Mouse (Mus musculus) spleen, postnatal 10 days (tissue): ENCODE measurements at regions not wholly inside any gene's neighbourhood (a gene's known extent, or its start where the extent isn't known, plus 50 kb on each side); places are given as distances from the start of the nearest gene placed in this dataset.

Experiments
- DNase-seq, 2 experiments: peaks; one replicate each; pipeline ENCODE4 v3.0.0; 2021 to 2022; ENCODE audit warnings: low spot score in 2 of 2

DNA sequence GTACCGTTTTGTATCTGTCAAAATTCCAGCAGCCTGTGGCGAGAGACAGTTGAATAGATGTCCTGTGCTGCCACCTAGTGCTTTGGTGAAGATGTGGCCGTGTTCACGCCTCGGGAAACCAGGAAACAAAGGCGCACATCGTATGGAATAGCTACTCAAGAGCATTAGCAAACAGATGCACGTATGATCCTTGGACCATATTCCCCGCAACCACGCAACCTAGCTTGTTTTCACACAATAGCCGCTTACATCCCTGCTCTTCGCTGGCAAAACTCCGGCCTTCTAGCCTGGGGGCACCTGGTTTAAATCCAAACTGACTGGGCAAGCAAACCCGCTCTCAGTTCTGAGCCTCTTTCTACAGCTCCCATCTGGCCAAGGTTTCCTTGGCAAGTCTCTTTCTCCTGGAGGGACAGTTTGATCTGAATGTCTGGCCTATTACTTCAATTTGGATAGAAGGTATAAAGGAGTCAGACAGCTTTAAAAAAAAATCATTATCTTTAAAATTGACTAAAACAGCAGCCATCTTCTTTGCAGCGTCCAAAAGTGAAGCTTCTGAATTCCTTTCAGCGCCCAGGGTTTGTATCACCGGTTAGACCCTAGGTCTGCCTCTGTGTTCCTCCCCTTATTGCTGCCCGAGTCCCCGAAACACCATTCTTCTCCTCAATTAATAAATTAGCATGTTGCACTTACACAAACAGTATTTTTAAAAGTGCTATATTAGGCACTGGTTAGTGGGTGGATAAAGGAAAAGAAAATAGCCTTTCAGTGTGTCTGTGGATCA, 295.0 kb upstream of the Prkd1 start:
- DNase-seq: peak in 1 of 2 experiments; percentile 14

DNA sequence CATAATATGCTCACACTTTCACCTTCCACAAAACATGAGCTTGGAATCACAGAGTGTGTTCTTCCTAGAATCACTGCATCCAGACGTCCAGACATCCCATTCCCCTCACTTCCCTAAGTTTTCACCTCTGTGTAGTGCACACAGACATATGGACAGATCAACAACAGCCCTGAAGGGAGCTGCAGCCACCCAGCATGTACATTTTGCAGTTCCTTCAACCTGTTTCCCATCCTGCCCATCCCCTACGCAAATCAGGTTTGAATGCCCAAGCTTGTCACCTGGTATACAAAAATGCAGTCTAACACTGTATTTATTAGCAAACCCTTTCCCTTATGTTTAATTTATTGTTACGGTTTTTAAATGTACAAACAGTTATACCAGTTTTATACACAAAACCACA, 294.4 kb upstream of the Prkd1 start:
- no peak for DNase-seq

- no peak for DNase-seq
Measured at GRCm38 (mm10) chr12:50935516-50935915, 286.6 kb upstream of the Prkd1 start.

GRCm38 (mm10) chr12:50932496-50932895, 283.6 kb upstream of the Prkd1 start:
- DNase-seq: no peak

GRCm38 (mm10) chr12:50929641-50930040, 280.7 kb upstream of the Prkd1 start:
- DNase-seq: no peak

DNA sequence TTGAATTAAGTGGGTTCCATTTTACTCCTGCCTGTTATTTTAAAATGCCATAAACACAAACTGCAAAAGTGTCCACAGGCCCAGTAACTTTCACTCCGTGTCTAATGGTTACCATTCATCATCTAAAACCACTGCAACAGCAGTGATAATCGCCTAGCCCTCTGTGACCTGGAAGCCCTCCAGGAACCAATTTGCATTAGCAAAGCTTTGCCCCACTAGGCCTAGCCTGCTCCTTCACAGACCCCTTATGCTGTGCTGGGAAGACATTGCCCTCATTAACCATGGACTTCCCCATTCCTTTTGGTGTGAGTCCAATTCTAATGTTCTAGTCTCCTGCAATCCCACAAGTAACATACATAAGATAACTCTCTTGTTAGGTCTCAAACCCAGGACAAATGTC, 277.3 kb upstream of the Prkd1 start:
- DNase-seq: no peak

- no peak for DNase-seq
Measured at GRCm38 (mm10) chr12:50921739-50922138, 272.8 kb upstream of the Prkd1 start.

- DNase-seq: no peak
Measured at GRCm38 (mm10) chr12:50899609-50900447, 250.9 kb upstream of the Prkd1 start.

DNA sequence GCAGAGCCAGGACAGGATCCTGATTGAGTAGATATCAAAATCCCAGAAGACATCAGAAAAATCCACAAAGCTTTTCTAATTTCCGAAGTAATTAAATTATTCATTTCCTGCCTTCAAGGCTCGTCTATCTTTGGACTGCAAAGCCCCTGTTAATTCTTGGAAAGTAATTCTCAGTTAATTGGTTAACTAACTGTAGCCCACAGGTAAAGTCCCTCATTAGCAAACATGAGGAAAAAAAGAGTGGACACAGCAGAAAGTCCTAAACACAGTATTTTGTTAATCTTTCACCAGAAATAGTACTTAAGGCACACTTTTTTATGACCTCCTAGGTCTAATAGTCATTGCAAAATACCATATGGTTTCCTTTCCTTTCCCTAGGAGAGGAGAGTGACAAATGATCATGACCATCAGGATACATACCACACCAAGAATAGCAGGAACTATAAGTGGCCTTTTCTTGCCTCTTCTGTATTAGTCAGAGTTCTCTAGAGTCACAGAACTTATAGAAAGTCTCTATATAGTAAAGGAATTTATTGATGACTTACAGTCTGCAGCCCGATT, 248.8 kb upstream of the Prkd1 start:
- no peak for DNase-seq

GRCm38 (mm10) chr12:50893604-50894003, 244.7 kb upstream of the Prkd1 start:
- no peak for DNase-seq

DNA sequence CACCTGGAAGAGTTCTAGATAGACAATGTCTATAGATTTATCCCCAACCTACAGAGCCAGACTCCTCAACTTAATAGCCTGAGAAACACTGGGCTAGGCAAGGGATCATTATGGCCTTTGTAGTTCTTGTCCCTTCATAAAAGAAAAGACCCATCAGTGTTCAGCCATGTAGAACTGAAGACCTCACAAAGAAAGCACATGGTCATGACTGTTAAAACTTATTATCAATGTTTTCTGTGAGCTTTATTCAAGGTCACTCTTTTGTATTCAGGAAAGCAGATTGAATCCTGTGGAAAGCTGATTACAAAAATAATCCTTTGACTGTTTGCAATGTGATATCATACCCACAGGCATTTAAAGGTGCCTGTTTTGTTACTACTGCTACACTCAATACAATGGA, 226.9 kb upstream of the Prkd1 start:
- DNase-seq: no peak

- no peak for DNase-seq
Measured at GRCm38 (mm10) chr12:50874024-50874398, 225.1 kb upstream of the Prkd1 start.

GRCm38 (mm10) chr12:50873390-50874023, 224.6 kb upstream of the Prkd1 start:
- DNase-seq: no peak

GRCm38 (mm10) chr12:50851644-50852043, 202.7 kb upstream of the Prkd1 start:
- no peak for DNase-seq

DNA sequence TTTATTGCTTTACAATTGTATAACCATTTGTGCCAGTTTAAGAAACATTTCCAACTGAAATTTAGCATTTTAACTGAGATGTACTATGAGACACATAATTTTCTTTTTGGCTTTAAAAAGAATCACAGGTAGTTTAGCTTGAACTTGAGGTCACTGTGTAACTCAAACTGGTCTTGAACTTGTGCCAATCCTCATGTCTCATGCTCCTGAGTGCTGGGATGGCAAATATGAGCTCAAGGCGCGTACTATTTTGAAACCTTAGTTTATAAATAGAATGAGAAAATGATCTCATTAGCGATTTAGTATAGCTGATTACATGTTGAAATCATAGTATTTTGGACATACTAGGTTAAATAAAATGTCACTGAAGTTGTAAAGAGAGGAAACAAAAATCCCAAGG, 199.1 kb upstream of the Prkd1 start:
- DNase-seq: no peak

DNA sequence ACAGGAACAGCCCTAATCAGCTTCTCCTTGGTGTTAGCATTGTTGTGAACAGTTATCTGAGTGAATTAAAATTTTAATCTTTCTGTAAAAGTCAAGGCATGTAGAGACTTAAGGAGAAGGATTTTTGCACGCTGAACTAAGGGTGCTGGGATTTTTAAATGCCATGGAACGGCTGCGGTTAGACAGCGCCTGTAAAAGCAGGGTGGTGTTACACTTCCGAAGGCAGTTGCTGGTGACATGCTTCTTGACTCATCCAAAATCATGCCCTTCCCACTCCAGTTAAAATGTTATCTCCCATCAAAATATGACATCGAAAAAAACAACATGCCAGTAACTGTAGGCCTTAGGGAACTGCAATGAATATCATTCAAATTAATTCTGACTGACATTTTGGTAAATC, 193.8 kb upstream of the Prkd1 start:
- DNase-seq: no peak

GRCm38 (mm10) chr12:50839391-50839790, 190.5 kb upstream of the Prkd1 start:
- no peak for DNase-seq

- no peak for DNase-seq
Measured at GRCm38 (mm10) chr12:50808731-50809281, 159.9 kb upstream of the Prkd1 start.

DNA sequence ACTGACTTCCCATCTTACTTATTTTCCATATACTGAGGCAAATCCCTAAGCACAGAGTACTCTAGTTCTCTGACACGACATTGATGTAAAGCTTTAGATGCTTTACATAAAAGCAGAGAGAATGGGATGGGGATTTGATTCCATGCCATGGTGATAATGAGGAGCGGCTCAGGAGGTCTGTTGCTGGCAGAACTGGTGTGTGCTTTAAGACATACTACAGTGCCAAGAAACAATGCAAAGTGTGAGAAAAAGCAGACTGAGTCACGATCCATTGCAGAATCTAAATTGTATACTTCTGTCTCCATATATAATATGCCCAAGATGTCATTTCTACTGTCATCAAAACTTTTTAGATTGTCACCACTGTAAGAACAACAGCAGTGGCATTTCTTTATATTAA, 155.5 kb upstream of the Prkd1 start:
- no peak for DNase-seq

DNA sequence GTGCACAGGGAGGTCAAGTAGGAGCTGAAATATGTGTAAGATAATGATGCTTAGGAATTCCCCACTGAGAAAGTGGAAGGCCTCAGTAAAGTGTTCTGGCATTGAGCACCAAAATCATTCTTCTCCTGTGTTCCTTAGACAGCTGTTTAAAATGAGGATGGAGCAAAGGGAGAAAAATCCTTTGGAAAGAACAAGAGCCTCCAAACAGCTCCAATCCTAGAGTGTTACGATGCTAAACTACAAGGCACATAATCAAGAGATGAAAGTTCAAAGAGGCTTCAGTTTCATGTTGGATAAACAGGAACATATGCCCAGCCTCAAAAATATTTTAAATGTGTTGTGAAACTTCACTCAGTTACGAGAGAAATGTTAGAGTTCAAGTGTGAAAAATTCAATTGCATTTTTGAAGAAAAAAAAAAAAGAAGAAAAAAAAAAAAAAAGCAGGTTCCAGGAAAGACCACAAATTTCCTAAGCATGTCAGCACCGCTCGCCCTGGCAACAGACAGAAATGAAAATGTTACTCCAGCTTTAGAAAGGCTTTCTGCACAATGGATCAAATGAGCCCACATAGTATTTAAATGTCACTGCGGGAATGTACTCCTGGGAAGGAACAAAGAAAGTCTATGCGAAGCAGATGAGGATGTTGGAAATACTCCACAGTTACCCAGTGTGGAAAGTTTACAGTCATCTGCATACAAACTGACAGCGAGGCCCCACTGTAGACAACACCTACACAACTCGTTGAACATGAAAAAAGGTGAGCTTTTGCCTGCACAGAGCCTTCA, 116.5 kb upstream of the Prkd1 start:
- no peak for DNase-seq

- DNase-seq: no peak
Measured at GRCm38 (mm10) chr12:50764457-50764856, 115.6 kb upstream of the Prkd1 start.
